In the genomic region with DNA sequence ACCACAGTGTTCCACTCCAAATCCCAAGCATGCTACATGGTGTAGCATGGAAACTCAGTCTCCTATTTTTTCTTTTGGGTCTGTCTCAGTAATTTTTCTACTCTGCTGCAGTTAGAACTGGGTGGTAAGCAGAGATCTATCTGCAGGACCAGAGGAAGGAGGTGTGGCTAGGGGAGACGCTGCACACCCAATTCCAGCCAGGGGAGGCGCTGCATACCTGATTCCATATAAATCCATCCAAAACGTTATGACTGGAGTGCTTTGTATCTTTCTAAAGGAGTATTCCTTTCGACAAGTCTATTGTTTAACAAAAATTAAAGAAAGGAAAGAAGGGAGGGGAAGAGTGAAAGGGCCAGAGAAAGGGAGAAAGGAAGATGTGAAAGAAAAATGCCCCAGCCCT, we compare ENCODE assay signal across 11 mouse cellular contexts.
DNase-seq lines count a peak whose midpoint lies in the region; ATAC-seq and TF ChIP-seq lines count a peak whose summit lies in the region.
"Had no signal": no experiment of that assay in that cellular context is flagged by ENCODE, and none has a peak within 500 bp of the region (broad histone marks: within the 10 kb centered on the region; RNA-seq: fewer than 3 reads in every experiment).

No protein-coding gene starts in this region.

- WGBS in kidney, postnatal 0 days: 45% methylated on average over 4 of the region's 4 CpGs
- 48% methylated on average over 4 of the region's 4 CpGs for WGBS in kidney, embryonic 14.5 days
- 37% methylated on average over 4 of the region's 4 CpGs for WGBS in limb, embryonic 14.5 days

- no peak for TF ChIP-seq POLR2A in limb, embryonic 14.5 days (IDR thresholded peaks at IDR 0.05; ENCODE audit: borderline replicate concordance, extremely low read depth, insufficient read depth, insufficient read length)

- H3K4me2 ChIP-seq in kidney, postnatal 0 days (ENCODE audit: low read length): no peak overlapping the region
- no peak overlapping the region for H3K4me2 ChIP-seq in kidney, embryonic 14.5 days (replicated peaks; ENCODE audit: low read depth, low read length)
- H3K4me2 ChIP-seq in limb, embryonic 14.5 days (replicated peaks; ENCODE audit: low read depth, low read length, severe bottlenecking): no peak overlapping the region
- H3K4me2 ChIP-seq: heart, embryonic 13.5 days; intestine, embryonic 15.5 days; lung, embryonic 15.5 days had no signal

- no peak overlapping the region for H3K4me3 ChIP-seq in kidney, postnatal 0 days (replicated peaks; ENCODE audit: low read depth, low read length)
- no peak overlapping the region for H3K4me3 ChIP-seq in kidney, embryonic 14.5 days (ENCODE audit: low read length)
- H3K4me3 ChIP-seq in limb, embryonic 14.5 days (replicated peaks; ENCODE audit: low read length): no peak overlapping the region
- H3K4me3 ChIP-seq: heart, embryonic 13.5 days; intestine, embryonic 15.5 days; lung, embryonic 15.5 days had no signal

- no peak overlapping the region for H3K27ac ChIP-seq in kidney, postnatal 0 days
- no peak overlapping the region for H3K27ac ChIP-seq in kidney, embryonic 14.5 days (ENCODE audit: low read depth, low read length)
- no peak overlapping the region for H3K27ac ChIP-seq in limb, embryonic 14.5 days (replicated peaks; ENCODE audit: low read depth, low read length)
- H3K27ac ChIP-seq: heart, embryonic 13.5 days; intestine, embryonic 15.5 days; lung, embryonic 15.5 days had no signal

- H3K36me3 ChIP-seq in kidney, postnatal 0 days (ENCODE audit: insufficient read depth, low read length): no peaks in the 10 kb centered on the region
- H3K36me3 ChIP-seq in kidney, embryonic 14.5 days (ENCODE audit: control insufficient read depth, insufficient read depth, low read length): no peaks in the 10 kb centered on the region
- no peaks in the 10 kb centered on the region for H3K36me3 ChIP-seq in limb, embryonic 14.5 days (ENCODE audit: control insufficient read depth, insufficient read depth, low read length)
- H3K36me3 ChIP-seq: heart, embryonic 13.5 days; intestine, embryonic 15.5 days; lung, embryonic 15.5 days had no signal

- no peaks in the 10 kb centered on the region for H3K4me1 ChIP-seq in kidney, postnatal 0 days (replicated peaks; ENCODE audit: insufficient read depth, low read length)
- no peaks in the 10 kb centered on the region for H3K4me1 ChIP-seq in kidney, embryonic 14.5 days (ENCODE audit: control insufficient read depth, insufficient read depth, low read length)
- H3K4me1 ChIP-seq in limb, embryonic 14.5 days (ENCODE audit: control insufficient read depth, insufficient read depth, low read length): no peaks in the 10 kb centered on the region
- H3K4me1 ChIP-seq: intestine, embryonic 15.5 days; lung, embryonic 15.5 days had no signal

- H3K9ac ChIP-seq in kidney, postnatal 0 days (ENCODE audit: low read depth, low read length): no peak overlapping the region
- H3K9ac ChIP-seq in kidney, embryonic 14.5 days (ENCODE audit: low read depth, low read length): no peak overlapping the region
- H3K9ac ChIP-seq in limb, embryonic 14.5 days (ENCODE audit: low read depth, low read length, severe bottlenecking): no peak overlapping the region
- H3K9ac ChIP-seq: heart, embryonic 13.5 days; intestine, embryonic 15.5 days; lung, embryonic 15.5 days had no signal

- H3K9me3 ChIP-seq in kidney, postnatal 0 days (replicated peaks; ENCODE audit: low read length): no peaks in the 10 kb centered on the region
- H3K9me3 ChIP-seq in kidney, embryonic 14.5 days (ENCODE audit: control insufficient read depth, low read length): no peaks in the 10 kb centered on the region
- H3K9me3 ChIP-seq in limb, embryonic 14.5 days (ENCODE audit: control insufficient read depth, low read length): no peaks in the 10 kb centered on the region
- H3K9me3 ChIP-seq: heart, embryonic 13.5 days; intestine, embryonic 15.5 days; lung, embryonic 15.5 days had no signal

- H3K27me3 ChIP-seq in kidney, postnatal 0 days (ENCODE audit: insufficient read depth, low read length): no peaks in the 10 kb centered on the region
- no peaks in the 10 kb centered on the region for H3K27me3 ChIP-seq in kidney, embryonic 14.5 days (ENCODE audit: control insufficient read depth, insufficient read depth, low read length)
- no peaks in the 10 kb centered on the region for H3K27me3 ChIP-seq in limb, embryonic 14.5 days (ENCODE audit: control insufficient read depth, insufficient read depth, low read length)
- H3K27me3 ChIP-seq: heart, embryonic 13.5 days; intestine, embryonic 15.5 days; lung, embryonic 15.5 days had no signal

- no peak for ATAC-seq in kidney, postnatal 0 days (replicated peaks; ENCODE audit: low FRiP score, low read depth)
- no peak for ATAC-seq in kidney, embryonic 14.5 days (ENCODE audit: low FRiP score, low TSS enrichment)
- ATAC-seq in limb, embryonic 14.5 days (ENCODE audit: low FRiP score, low read depth): no peak
- ATAC-seq: intestine, embryonic 15.5 days had no signal

- TF ChIP-seq CTCF in kidney, postnatal 0 days (IDR thresholded peaks at IDR 0.05; ENCODE audit: low read depth): peak; percentile 43; the same call in 1 of the 2 replicates

- peak; percentile 21 for DNase-seq in adrenal gland, postnatal 14 days
- DNase-seq in adrenal gland, adult 8-10 months: no peak
- no peak for DNase-seq in kidney, postnatal 0 days (ENCODE audit: low spot score)
- peak; percentile 36 for DNase-seq in right cerebral cortex, postnatal 14 days
- no peak for DNase-seq in right cerebral cortex, adult 18-20 months
- DNase-seq in limb, embryonic 14.5 days (ENCODE audit: low spot score): peak; percentile 31
- no peak for DNase-seq in adrenal gland, postnatal 36 days

Comparison
In these comparisons a context has a peak if more than half of its experiments do, and no peak if none do; other contexts are left out.
1. DNase-seq: peak in adrenal gland, postnatal 14 days (single experiment), right cerebral cortex, postnatal 14 days (single experiment) and limb, embryonic 14.5 days (single experiment); none in adrenal gland, adult 8-10 months (single experiment), kidney, postnatal 0 days (single experiment), right cerebral cortex, adult 18-20 months (single experiment) and adrenal gland, postnatal 36 days (0 of 2).